Mouse (Mus musculus) C3H10T1/2 (cell line): Measurements from ENCODE around the gene Zfp384. TPM values are rescaled to one million over a fixed set of nuclear protein-coding genes. Genes with fewer than 3 reads are reported as not detected.

Experiments
- polyA plus RNA-seq, 2 experiments: library from polyadenylated mRNA; unstranded; fragments of >200 nt; fragmentation: generic; extraction: Trizol; gene quantifications; one replicate each; pipeline ENCODE4 v1.2.1; 2012; ENCODE audit warnings: missing spikeins in 2 of 2

Zfp384 gene
- polyA plus RNA-seq = 10 to 100 TPM in 1 of 2 experiments, 1 to 10 TPM in 1; 9.5 to 27.6 TPM

DNA sequence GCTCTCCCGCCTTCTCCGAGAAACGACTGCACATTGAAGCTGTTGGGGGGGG lies at the start of gene Zfp384:
TSS of gene Zfp384 (plus strand) at position 17 of the 52 bp plus-strand sequence.

DNA sequence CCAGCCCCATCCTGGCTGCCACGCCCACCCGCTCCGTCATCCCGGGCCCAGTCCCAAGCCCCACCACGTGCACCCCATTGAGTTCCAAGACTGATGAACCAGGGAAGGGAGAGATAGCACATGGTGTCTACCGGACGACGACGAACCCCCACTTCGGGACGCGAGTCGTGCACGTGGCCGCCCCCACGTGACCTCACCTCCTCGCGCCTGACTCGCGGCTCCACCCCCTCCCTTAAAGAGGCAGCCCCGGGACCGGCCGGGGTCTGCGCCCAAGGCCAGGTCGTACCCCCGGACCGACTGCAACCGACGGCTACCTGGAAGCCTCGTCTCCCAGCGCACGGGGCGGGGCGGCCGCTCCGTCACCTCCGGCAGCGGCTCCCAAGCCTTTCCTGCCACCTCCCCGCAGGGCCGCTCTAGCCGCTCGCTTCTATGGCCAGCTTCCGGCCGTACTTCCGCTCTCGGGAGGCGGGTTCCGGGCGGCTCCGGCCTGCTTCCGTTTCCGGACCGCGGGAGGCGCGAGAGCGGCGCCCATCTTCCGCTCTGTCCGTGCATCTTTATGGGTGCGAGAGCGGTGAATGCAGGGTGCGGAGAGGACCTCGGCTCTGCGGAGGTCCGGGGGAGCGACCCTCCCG lies 43.7 kb upstream of the Zfp384 start, which contains the start of gene Cops7a:
TSS of gene Cops7a (minus strand) at position 451 of the 632 bp plus-strand sequence.

DNA sequence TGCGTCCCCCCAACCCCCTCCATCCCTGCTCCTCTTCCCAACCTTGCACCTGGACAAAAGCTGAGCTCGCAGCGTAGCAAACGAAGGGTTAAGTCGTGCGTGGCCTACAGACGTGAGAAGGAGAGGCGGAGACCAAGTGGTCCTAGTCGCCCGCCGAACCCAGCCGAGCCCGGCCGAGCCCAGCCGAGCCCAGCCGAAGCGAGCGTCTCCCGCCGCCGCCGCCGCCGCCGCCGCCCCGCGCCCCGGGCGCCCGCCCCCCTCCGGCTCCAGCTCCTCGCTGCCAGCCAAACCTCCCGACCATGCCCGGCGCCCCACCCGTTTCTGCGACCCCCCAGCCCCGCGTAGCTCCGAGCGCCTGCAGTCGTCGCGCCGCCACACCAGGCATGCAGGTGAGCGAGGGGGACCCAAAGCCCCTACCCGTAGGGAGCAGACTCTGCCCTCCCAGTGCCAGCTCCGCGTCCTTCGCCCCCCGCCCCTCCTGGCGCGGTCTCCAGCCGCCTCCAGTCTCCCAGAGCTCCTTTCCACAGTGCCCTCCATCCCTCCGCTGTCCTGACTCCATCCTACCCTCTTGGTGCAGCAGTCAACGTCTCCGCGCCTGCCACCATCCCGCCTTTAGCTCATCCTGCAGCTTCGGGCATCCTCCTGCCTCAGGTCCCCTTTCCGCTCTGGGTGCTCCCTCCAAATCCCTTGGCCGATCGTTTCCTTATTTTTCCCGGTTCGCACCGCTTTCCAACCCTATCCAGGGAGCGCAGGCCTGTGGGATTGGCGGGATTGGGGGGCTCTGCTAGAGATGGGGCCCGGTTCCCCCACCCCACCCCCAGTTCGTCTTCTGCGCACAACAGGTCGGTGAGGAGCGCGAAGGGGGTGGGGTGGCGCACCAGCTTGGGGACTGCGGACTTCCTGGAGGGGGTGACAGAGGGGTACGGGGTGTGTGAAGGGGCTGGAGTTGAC lies 12.1 kb upstream of the Zfp384 start, which contains the start of gene Pianp:
TSS of gene Pianp (plus strand) at position 144 of the 951 bp plus-strand sequence.

DNA sequence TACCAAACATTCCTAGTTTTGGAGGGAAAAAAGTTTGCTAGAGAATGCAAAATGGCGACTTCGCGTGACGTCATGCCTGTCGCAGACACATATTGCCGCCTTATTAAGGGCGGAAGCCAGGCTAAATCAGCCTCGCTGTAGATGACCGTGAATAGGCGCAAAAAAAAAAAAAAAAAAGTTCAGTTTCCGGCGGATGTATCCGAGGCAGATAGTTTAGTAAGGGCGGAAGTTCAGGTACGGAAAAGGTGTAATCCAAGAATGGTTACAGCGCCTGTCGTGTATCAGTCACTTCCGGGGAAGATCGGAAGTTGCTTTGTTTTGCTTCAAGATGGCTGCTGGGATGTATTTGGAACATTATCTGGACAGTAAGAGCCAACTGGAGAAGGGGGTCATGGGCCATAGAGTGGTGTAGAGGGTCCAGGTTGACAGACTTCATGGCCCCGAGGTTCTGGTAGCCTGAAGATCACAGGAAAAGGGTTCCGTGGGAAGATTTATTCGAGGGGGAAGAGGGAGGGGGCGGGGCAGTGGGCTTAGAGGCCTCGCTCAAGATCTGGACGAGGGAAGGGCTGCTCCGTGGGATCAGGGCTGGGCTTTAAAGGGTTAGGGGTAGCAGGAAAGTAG lies 30.7 kb downstream of the Zfp384 start, which contains the start of gene Ing4:
TSS of gene Ing4 (plus strand) at position 228 of the 621 bp plus-strand sequence.

DNA sequence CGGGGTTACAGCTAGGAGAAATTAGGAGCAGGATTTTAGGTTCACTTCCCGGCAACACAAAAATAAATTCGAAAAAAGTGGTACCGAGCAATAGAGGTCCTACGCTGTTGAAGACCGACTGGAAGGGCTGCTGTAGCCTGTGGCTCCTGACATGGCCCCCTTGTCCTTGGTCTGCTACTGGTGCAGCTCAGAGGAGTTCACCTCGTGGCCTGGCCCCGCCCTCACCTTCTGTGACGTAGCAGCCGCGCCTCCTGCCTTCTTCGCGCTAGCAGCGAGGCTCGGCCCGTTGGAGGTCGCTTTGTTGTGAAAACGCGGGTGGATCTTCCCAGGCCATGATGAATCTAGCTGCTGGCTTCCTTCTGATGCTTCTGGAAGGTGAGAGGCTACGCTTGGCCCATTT lies 40.7 kb downstream of the Zfp384 start, which contains the start of gene Acrbp:
TSS of gene Acrbp (plus strand) at position 12 of the 400 bp plus-strand sequence.

DNA sequence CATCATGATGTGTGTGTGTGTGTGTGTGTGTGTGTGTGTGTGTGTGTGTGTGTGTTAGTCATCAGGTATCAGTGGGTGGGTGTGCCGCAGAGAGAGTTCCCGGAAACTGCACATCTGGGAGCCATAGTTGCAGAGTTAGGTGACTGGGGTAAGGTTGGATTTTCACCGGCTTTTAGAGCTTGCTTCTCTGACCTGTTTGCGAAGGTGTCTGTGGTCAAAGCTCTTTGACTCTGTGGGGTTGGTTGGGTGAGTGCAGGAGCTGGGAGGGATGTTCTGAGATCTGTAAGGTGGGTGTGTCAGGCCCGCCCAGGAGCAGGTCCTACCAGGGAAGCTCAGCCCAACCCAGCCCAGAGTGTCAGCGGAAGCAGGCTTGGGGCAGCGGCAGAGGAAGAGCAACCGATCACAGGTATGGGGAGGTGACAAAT lies 58.6 kb downstream of the Zfp384 start, which contains the start of gene Lpar5:
TSS of gene Lpar5 (plus strand) at position 350 of the 425 bp plus-strand sequence.

Other genes with a start within 250 kb of the Zfp384 start
- gene Eno2, start 239.5 kb upstream of the Zfp384 start, polyA plus RNA-seq = 10 to 100 TPM in 1 of 2 experiments, 1 to 10 TPM in 1; 1.9 to 14.4 TPM
- gene Lrrc23, start 229.4 kb upstream of the Zfp384 start, polyA plus RNA-seq = under 1 TPM; 0.04 to 0.31 TPM
- 10 to 100 TPM; 25.7 to 50.6 TPM for gene Spsb2, start 200.5 kb upstream of the Zfp384 start, polyA plus RNA-seq
- gene Tpi1, start 194.8 kb upstream of the Zfp384 start, polyA plus RNA-seq = 100 to 1,000 TPM; 586 to 773 TPM
- gene Usp5, start 179.7 kb upstream of the Zfp384 start, polyA plus RNA-seq = 100 to 1,000 TPM; 101 to 117 TPM
- gene Cdca3, start 179.6 kb upstream of the Zfp384 start, polyA plus RNA-seq = 100 to 1,000 TPM in 1 of 2 experiments, 10 to 100 TPM in 1; 55.6 to 112 TPM
- gene Gnb3, start 168.9 kb upstream of the Zfp384 start, polyA plus RNA-seq = under 1 TPM; 0.01 to 0.12 TPM
- gene P3h3, start 151.4 kb upstream of the Zfp384 start, polyA plus RNA-seq = 10 to 100 TPM in 1 of 2 experiments, 1 to 10 TPM in 1; 4.9 to 50.4 TPM
- 1 to 10 TPM in 1 of 2 experiments, under 1 TPM in 1; 0.09 to 3.1 TPM for gene Gpr162, start 145.2 kb upstream of the Zfp384 start, polyA plus RNA-seq
- gene Cd4, start 120.9 kb upstream of the Zfp384 start, polyA plus RNA-seq = under 1 TPM in 1 of 2 experiments, not detected in 1; 0.04 TPM
- 1 to 10 TPM in 1 of 2 experiments, under 1 TPM in 1; 0.13 to 1.9 TPM for gene Lag3, start 97.4 kb upstream of the Zfp384 start, polyA plus RNA-seq
- 1,000 to 10,000 TPM; 2,499 to 3,064 TPM for gene Ptms, start 89.0 kb upstream of the Zfp384 start, polyA plus RNA-seq
- gene Mlf2, start 77.8 kb upstream of the Zfp384 start, polyA plus RNA-seq = 100 to 1,000 TPM; 293 to 332 TPM
- 100 to 1,000 TPM in 1 of 2 experiments, 10 to 100 TPM in 1; 99.3 to 123 TPM for gene Cops7a, start 43.6 kb upstream of the Zfp384 start, polyA plus RNA-seq
- gene Pianp, start 12.5 kb upstream of the Zfp384 start, polyA plus RNA-seq = 10 to 100 TPM in 1 of 2 experiments, 1 to 10 TPM in 1; 3.0 to 14.0 TPM
- 10 to 100 TPM; 15.4 to 76.7 TPM for gene Ing4, start 30.6 kb downstream of the Zfp384 start, polyA plus RNA-seq
- 1 to 10 TPM in 1 of 2 experiments, under 1 TPM in 1; 0.32 to 8.6 TPM for gene Acrbp, start 40.5 kb downstream of the Zfp384 start, polyA plus RNA-seq
- under 1 TPM in 1 of 2 experiments, not detected in 1; 0.09 TPM for gene Lpar5, start 58.8 kb downstream of the Zfp384 start, polyA plus RNA-seq
- 100 to 1,000 TPM in 1 of 2 experiments, 10 to 100 TPM in 1; 17.2 to 106 TPM for gene Chd4, start 86.8 kb downstream of the Zfp384 start, polyA plus RNA-seq
- 10 to 100 TPM; 25.7 to 58.8 TPM for gene Nop2, start 122.8 kb downstream of the Zfp384 start, polyA plus RNA-seq
- 10 to 100 TPM in 1 of 2 experiments, 1 to 10 TPM in 1; 4.2 to 22.1 TPM for gene Iffo1, start 136.1 kb downstream of the Zfp384 start, polyA plus RNA-seq
- 1,000 to 10,000 TPM; 2,700 to 7,122 TPM for gene Gapdh, start 157.3 kb downstream of the Zfp384 start, polyA plus RNA-seq
- gene Ncapd2, start 182.6 kb downstream of the Zfp384 start, polyA plus RNA-seq = 100 to 1,000 TPM in 1 of 2 experiments, 10 to 100 TPM in 1; 57.1 to 120 TPM
- 100 to 1,000 TPM; 106 to 112 TPM for gene Mrpl51, start 182.7 kb downstream of the Zfp384 start, polyA plus RNA-seq
- gene Vamp1, start 206.4 kb downstream of the Zfp384 start, polyA plus RNA-seq = 1 to 10 TPM in 1 of 2 experiments, under 1 TPM in 1; 0.22 to 2.2 TPM
- gene Tapbpl, start 222.7 kb downstream of the Zfp384 start, polyA plus RNA-seq = 10 to 100 TPM in 1 of 2 experiments, 1 to 10 TPM in 1; 1.5 to 12.5 TPM
- gene Cd27, start 227.9 kb downstream of the Zfp384 start, polyA plus RNA-seq = under 1 TPM in 1 of 2 experiments, not detected in 1; 0.25 TPM